Mouse (Mus musculus): ENCODE measurements around the gene Nfkbil1. TPM values are rescaled to one million over a fixed set of nuclear protein-coding genes. Genes with fewer than 3 reads are reported as not detected.

Gene Nfkbil1
- total RNA-seq (2021): 15.3 and 17.7 TPM in 2 replicates
- long read RNA-seq, experiment 1, transcript Nfkbil1-201 (4 exons, 1,447 nt): major isoform, 10 of 19 reads
- long read RNA-seq, experiment 1, partial matches to known transcripts: 6 of 19 reads
- long read RNA-seq, experiment 1, other reads (novel, unspliced or antisense): 2 of 19 reads
- long read RNA-seq, experiment 2, transcript Nfkbil1-201 (4 exons, 1,447 nt): major isoform, 6 of 12 reads
- long read RNA-seq, experiment 2, partial matches to known transcripts: 2 of 12 reads
- long read RNA-seq, experiment 2, other reads (novel, unspliced or antisense): 4 of 12 reads

DNA sequence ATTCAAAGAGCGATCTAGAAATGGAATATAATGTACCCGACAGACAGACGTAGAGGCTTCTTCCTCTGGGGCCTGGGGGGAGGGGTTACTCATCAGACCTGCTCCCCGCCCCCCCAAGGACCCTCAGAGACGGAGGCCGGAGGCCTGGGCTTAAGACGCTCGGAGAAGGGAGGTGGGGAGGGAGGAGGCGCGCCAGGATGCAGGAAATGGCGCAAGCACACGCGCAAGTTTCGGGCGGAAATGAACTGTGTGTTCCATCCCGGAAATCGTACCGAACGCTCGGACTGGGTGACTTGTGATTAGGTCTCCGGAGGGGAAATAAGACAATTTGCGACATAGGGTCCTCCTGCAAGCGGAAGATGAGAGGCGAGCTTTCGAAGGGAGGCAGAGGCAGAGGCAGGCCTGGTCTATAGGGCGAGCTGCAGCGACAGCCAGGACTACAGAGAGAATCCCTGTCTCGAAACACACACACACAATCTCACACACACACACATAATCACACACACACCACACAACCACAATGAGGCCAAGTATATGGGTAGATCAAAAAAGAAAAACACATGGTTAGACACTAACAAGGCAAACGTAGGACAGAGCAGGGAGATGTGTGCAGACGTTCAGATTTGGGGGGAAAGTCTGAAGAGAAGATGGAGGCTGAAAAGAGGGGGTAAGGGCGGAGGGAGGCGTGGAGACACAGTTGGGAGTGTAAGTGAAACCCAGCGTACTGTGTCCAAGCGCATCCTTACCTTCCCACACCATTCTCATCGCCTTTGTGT, at the start of gene Nfkbil1:
Nfkbil1 (minus strand) TSS at position 179 of the 776 bp plus-strand sequence.
- DNase-seq: peak; percentile 95

DNA sequence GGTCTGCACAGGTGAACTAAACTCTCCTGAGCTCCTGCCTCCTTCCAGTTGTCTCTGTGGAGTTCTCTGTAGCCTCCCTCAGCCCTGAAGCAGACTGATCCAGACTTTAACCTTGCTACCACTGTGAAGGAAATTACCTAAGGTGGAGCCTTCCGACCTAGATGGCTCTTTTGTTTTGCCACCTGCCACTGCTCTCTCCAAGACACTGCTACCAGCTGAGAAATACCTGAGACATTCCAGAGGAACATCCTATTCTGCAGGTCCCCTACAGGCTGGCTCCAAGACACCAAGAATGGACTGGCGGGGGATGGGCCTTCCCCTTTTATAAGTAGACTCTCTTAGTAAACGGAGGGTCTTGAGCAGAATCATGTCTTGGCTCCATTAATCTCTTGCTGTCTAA, 44.7 kb upstream of the Nfkbil1 start:
- DNase-seq: no peak

- DNase-seq: no peak
Observed at GRCm38 (mm10) chr17:35278957-35279688, 43.5 kb upstream of the Nfkbil1 start.

DNA sequence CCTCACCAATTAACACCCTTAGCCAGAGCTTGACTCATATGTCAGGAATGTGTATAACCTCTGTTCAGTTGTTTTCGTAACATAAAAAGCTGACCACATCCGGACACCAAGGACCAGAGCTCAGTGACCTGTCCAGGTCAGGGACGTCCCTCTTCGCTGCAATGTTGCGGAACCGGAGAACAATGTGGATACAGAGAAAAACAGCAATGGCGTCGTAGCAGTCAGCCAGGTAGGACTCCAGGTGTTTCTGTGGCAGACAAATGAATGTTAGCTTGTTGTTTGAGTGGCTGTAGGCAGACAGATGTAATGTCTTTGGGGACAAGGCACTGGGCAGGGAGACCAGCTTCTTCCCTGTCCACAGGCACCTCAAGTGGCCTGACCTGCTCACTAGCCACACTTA, 42.5 kb upstream of the Nfkbil1 start:
- no peak for DNase-seq

- no peak for DNase-seq
Observed at GRCm38 (mm10) chr17:35276304-35276864, 40.8 kb upstream of the Nfkbil1 start.

DNA sequence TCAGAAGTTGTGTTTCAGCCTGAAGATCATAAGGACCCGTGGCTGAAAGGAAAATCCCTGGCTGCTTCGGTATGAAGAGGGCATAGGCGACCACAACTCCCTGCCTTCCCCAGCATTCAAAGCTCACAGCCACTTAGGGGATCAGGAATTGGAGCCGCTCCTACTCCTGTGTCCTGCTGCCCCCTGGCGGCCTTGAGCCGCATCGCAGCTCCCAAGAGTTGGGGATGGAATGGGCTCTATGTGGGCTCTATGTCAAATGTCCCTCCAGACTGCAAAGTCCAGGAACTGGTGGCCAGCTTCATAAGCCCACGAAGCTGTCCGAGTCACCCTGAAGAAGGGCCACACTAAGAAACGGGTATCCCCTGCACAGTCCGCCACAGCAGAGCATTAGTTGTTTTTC, 39.2 kb upstream of the Nfkbil1 start:
- peak; percentile 94 for DNase-seq

GRCm38 (mm10) chr17:35272249-35272648, 36.7 kb upstream of the Nfkbil1 start:
- no peak for DNase-seq

DNA sequence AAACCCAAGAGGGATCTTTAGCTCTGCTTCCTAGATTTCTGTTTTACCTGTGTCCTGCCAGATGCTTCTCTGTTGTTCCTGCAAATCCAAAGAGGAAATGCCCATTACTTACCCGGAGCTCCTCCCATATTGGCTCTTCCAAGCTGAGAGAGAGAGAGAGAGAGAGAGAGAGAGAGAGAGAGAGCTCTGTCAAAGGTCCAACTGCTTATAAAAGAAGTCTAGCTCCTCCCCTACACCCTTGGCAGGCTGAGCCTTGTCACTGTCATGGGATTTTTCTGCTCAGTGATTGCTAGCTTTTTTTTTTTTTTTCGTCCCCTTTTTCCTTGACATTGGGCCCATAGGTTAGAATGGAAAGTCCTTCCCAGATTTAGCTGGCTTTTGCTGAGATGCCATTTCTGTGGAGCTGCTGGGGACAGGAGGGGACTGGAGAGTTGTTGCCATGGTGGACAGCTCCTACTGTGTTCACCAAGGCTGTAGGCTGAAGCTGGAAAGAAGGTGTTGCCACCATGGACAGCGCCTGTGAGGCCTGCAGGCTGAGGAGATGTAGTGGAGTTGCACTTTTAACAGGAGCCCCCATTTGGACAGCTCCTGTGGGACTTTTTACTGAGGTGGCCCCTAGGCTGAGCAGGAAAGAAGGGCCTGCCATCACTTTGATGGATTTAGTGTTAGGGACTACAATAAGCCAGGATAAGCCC, 34.2 kb upstream of the Nfkbil1 start:
- peak; percentile 84 for DNase-seq

- no peak for DNase-seq
Observed at GRCm38 (mm10) chr17:35267399-35268086, 32.0 kb upstream of the Nfkbil1 start.

GRCm38 (mm10) chr17:35263523-35263883, 27.9 kb upstream of the Nfkbil1 start:
- peak; percentile 59 for DNase-seq

DNA sequence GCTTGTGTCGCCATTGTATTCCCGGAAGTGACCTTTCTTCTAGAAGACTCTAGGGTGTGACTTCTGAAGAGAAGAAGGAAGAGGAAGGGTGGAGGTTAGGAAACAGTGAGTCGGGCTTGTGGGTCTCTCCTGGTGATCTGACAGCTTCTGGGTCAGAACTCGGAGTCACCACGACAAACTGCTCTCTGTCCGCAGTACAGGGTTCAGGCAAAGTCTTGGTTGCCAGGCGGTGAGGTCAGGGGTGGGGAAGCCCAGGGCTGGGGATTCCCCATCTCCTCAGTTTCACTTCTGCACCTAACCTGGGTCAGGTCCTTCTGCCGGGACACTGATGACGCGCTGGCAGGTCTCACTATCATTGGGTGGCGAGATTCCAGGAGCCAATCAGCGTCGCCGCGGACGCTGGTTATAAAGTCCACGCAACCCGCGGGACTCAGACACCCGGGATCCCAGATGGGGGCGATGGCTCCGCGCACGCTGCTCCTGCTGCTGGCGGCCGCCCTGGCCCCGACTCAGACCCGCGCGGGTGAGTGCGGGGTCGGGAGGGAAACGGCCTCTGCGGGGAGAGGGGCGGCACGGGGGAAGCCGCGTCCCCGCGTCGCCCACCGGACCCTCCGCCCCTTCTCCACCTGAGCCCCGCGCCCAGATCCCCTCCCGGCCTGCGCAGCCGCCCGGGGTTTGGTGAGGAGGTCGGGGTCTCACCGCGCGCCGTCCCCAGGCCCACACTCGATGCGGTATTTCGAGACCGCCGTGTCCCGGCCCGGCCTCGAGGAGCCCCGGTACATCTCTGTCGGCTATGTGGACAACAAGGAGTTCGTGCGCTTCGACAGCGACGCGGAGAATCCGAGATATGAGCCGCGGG, 27.3 kb upstream of the Nfkbil1 start, which contains the start of gene H2-D1:
H2-D1 (plus strand) TSS at position 67 of the 859 bp plus-strand sequence.
- peak; percentile 100 for DNase-seq

GRCm38 (mm10) chr17:35261651-35262050, 26.1 kb upstream of the Nfkbil1 start:
- no peak for DNase-seq

DNA sequence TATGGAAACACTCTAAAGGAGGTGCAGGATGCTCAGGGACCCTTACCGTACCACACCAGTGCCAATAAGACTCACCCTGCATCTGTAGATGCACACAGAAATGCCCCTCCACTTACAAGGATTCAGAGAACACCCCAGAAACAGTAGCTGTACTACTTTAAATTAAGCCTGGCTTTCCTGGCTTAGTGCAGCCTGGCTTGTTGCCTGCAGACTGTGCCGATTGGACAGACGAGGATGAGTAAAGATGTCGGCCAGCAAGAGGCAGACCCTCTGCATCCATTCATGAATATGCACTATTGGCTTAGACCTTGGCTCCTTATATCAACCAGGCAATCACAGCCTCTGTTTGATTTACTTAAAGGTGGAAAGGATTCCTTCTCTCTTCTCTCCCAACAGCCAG, 24.0 kb upstream of the Nfkbil1 start:
- no peak for DNase-seq

GRCm38 (mm10) chr17:35258492-35259478, 23.2 kb upstream of the Nfkbil1 start:
- DNase-seq: peak; percentile 66

DNA sequence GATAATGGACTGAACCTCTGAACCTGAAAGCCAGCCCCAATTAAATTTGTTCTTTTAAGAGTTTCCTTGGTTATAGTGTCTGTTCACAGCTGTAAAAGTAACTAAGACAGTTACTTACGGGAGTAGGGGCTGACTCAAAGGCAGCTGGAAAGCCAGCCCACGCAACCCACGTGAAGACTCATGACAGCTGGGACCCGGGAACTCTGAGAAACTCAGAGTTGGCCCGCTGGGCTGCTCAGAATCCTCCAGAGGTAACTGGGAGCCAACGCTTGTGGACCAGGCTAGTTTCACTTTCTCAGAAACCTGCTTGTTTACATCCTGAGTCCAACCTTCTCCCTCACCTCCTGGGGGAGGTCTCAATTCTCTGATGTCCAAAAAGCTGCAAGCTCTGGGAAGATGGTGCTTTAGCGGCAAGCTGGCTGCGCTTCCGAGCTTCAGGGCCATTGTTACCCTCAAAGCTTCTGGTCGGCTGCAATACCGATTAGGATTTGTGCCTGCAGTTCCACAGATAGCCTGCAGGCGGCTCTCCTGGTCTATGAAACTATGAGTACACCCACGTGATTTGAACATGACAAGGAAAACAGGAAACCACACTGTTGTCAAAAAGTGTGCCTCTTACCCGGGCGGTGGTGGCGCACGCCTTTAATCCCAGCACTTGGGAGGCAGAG, 22.4 kb upstream of the Nfkbil1 start:
- peak; percentile 95 for DNase-seq

GRCm38 (mm10) chr17:35257378-35257777, 21.8 kb upstream of the Nfkbil1 start:
- no peak for DNase-seq

- DNase-seq: no peak
Observed at GRCm38 (mm10) chr17:35255704-35256103, 20.1 kb upstream of the Nfkbil1 start.

GRCm38 (mm10) chr17:35255301-35255700, 19.7 kb upstream of the Nfkbil1 start:
- DNase-seq: no peak

Measured in adrenal gland, postnatal 14 days (tissue).